Mouse (Mus musculus) intestine, postnatal 0 days (tissue): ENCODE measurements at regions not wholly inside any gene's neighbourhood (a gene's known extent, or its start where the extent isn't known, plus 50 kb on each side); places are given as distances from the start of the nearest gene placed in this dataset.
A peak's percentile ranks its signal among the peaks of the same experiment; 100 is the strongest.

ENCODE experiments used
- ATAC-seq: fragments of 200-750 bp; cut with Nextera tagmentation; 2 replicates; pipeline ENCODE4 v1.8.0; 2017; ENCODE audit warnings: mild to moderate bottlenecking, moderate TSS enrichment, moderate library complexity
- H3K27ac ChIP-seq: fragments of 300-500 bp; sonication (generic); 2 replicates; pipeline ENCODE4 v1.5.1; 2014; ENCODE audit warnings: mild to moderate bottlenecking, low read depth, low read length, moderate library complexity
- H3K27me3 ChIP-seq: fragments of 300-500 bp; sonication (generic); replicated peaks from 2 replicates; pipeline ENCODE4 v1.6.1; 2014; ENCODE audit warnings: low read length, mixed read lengths; ENCODE audit not compliant: control insufficient read depth, insufficient read depth
- H3K36me3 ChIP-seq: fragments of 300-500 bp; sonication (generic); 2 replicates; pipeline ENCODE4 v1.6.1; 2014; ENCODE audit warnings: mild to moderate bottlenecking, moderate library complexity; ENCODE audit not compliant: control insufficient read depth, insufficient read depth
- H3K4me1 ChIP-seq: fragments of 300-500 bp; sonication (generic); replicated peaks from 2 replicates; pipeline ENCODE4 v1.6.1; 2014; ENCODE audit warnings: antibody characterized with exemption, low read length, mixed read lengths; ENCODE audit not compliant: control insufficient read depth, insufficient read depth
- H3K4me2 ChIP-seq: fragments of 300-500 bp; sonication (generic); replicated peaks from 2 replicates; pipeline ENCODE4 v1.6.1; 2014; ENCODE audit warnings: low read depth, mild to moderate bottlenecking, moderate library complexity
- H3K4me3 ChIP-seq: fragments of 300-500 bp; sonication (generic); 2 replicates; pipeline ENCODE4 v1.5.1; 2014; ENCODE audit warnings: low read depth, low read length
- H3K9ac ChIP-seq: fragments of 300-500 bp; sonication (generic); 2 replicates; pipeline ENCODE4 v1.6.1; 2014; ENCODE audit warnings: mild to moderate bottlenecking, low read depth, low read length
- H3K9me3 ChIP-seq: fragments of 300-500 bp; sonication (generic); 2 replicates; pipeline ENCODE4 v1.6.1; 2016; ENCODE audit warnings: mixed run types; ENCODE audit not compliant: control insufficient read depth
- CTCF ChIP-seq: sonication (generic); IDR thresholded peaks from 2 replicates; pipeline ENCODE4 v1.5.1; 2016; ENCODE audit warnings: low read depth, mild to moderate bottlenecking, control low read depth, antibody characterized with exemption, moderate library complexity
- WGBS: fragments of 180-500 bp; shearing (Covaris S2); extraction: QIAGEN DNeasy Blood & Tissue Kit; methylation state at CpG from one replicate; pipeline ENCODE4 v1.1.7; 2014; 5-methylcytosine and 5-hydroxymethylcytosine counted together

GRCm38 (mm10) chr14:49838410-49838809 lies 55.2 kb upstream of the Armh4 start:
- Histone ChIP-seq H3K4me1 (no peaks in the 10 kb centered on the region), H3K9ac (no peak overlapping the region), H3K36me3 (no peaks in the 10 kb centered on the region), H3K4me3 (no peak overlapping the region), H3K27me3 (no peaks in the 10 kb centered on the region), H3K4me2 (no peak overlapping the region), H3K27ac (no peak overlapping the region), H3K9me3 (no peaks in the 10 kb centered on the region)
- TF ChIP-seq CTCF, result no peak
- whole genome bisulfite sequencing, result 69% methylated on average over 5 of the region's 5 CpGs
- no peak for ATAC-seq

DNA sequence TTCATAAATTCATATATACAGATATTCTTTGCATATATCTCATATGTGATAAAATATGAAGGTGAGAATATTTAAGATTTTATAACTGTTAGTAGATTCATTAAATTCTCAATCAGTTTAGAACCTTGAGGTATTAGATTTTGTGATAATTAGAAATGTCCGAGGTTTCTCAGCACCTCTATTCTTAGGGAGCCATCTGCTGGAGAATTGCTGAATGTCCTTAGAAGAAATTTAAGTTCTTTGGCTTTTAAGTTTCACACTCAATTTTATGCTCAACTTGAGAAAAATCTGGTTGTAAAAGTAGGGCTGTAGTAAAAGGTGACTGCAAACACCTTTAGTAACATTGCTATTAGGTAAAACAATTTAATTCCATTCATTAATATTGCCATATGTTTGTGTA lies 51.5 kb upstream of the Armh4 start:
- Histone ChIP-seq H3K4me1 (no peaks in the 10 kb centered on the region), H3K9me3 (no peaks in the 10 kb centered on the region), H3K4me3 (no peak overlapping the region), H3K9ac (no peak overlapping the region), H3K4me2 (no peak overlapping the region), H3K27ac (no peak overlapping the region), H3K27me3 (no peaks in the 10 kb centered on the region), H3K36me3 (no peaks in the 10 kb centered on the region)
- no peak for ATAC-seq
- TF ChIP-seq CTCF, result peak; percentile 28
- WGBS, result 31% methylated on average over 1 of the region's 1 CpGs
